Mouse (Mus musculus): ENCODE results near the gene Ldb3.
A peak's percentile ranks its signal among the peaks of the same experiment; 100 is the strongest.

Gene Ldb3

DNA sequence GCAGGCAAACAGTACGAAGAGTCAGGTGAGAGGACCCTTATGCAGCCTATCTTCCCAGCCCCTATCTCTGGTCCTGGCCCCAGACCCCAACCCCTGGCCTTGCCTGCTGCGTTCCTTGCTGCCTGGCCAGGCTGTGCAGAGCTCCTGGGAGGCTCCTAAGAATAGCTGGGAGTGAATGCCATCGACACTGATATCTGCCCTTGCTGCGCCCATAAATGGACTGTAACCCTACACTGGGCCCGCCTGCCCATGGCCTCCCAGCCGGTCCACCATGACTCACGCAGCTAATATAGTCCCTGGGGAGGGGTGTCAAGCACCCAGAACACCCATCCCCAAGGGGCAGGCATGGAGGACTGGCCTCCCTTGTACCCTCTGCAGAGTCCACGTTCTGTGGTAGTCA is at the start of gene Ldb3:
Gene Ldb3 (minus strand): TSS at position 185 of the 400 bp plus-strand sequence.
- DNase-seq, result no peak

GRCm38 (mm10) chr14:34635721-34636120 is 47.2 kb upstream of the Ldb3 start:
- DNase-seq, result no peak

GRCm38 (mm10) chr14:34635192-34635591 is 46.7 kb upstream of the Ldb3 start:
- DNase-seq, result no peak

- DNase-seq, result no peak
Measured at GRCm38 (mm10) chr14:34632722-34633448, 44.4 kb upstream of the Ldb3 start.

GRCm38 (mm10) chr14:34626824-34627223 is 38.3 kb upstream of the Ldb3 start:
- no peak for DNase-seq

GRCm38 (mm10) chr14:34623531-34624210 is 35.2 kb upstream of the Ldb3 start:
- peak; percentile 21 for DNase-seq

DNA sequence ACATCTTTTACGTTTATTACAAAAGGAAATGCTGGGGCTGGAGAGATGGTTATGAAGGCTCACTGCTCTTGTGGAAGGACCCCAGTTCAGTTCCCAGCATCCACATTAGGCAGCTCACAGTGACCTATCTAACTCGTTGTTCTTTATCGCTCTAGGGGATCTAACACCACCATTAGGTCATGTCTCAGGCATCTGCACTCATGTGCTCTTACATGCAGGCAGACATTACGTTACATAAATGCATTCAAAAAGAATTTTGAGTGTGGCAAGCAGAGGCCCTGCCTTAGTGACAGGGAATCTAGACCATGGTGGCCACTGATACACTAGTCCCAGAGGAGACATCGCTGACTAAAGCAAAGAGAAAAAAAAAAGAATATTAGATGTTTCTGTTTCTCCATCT is 34.6 kb upstream of the Ldb3 start:
- DNase-seq, result no peak

DNA sequence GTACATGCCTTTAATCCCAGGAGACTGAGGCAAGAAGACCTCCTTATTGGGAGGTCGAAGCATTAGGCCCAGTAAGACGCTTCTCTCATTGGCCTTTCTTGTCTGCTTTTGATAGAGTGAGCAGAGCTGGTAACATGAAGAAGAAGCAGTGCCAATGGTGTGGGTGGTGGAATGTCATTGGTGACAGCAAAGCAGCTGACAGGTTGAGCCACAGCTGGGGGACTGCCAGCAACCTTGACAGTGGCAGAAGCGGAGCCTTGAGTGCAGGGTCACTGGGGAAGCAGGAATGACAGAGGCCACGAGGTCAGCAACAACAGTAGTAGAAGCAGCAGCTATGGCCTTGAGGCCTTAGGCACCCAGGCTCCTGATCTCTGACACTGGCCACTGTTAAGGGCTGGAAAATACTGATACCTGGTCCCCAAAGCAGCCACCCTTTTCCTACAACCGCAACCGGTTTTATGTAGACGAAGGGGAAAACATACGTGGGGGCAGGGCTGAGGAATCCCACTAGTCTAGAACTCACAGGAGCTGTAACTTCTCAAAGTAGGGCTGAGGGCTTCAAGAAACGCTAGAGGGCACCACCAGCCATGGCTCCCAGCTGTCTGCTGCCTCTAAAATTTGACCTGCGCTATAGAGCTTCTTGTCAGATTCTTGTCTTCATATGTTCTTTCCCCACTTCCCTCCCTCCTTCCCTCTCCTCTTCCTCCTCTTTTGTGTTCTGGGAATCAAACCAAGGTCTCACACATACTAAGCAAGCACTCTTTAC is 32.3 kb upstream of the Ldb3 start:
- DNase-seq, result peak; percentile 69

DNA sequence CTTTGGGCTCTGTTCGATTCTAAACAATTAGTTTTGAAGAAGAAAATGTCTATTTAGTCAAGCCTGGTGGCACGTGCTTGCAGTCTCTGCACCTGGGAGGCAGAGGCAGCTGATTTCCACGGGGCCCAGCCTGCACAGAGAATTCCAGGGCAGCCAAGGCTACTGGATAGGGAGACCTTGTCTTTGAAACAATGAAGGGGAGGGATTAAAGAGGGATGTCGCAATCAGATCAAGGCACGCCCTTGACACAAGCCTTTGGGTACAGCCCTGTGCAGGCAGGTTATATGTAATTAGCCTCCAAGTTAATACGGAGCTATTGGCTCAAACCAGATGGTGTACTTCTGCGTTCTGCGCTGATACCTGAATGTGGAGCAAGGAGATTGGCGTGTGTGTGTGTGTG is 30.3 kb upstream of the Ldb3 start:
- no peak for DNase-seq

GRCm38 (mm10) chr14:34616821-34617220 is 28.3 kb upstream of the Ldb3 start:
- peak; percentile 90 for DNase-seq

GRCm38 (mm10) chr14:34615625-34616024 is 27.1 kb upstream of the Ldb3 start:
- DNase-seq, result no peak

GRCm38 (mm10) chr14:34615082-34615481 is 26.6 kb upstream of the Ldb3 start:
- peak; percentile 28 for DNase-seq

DNA sequence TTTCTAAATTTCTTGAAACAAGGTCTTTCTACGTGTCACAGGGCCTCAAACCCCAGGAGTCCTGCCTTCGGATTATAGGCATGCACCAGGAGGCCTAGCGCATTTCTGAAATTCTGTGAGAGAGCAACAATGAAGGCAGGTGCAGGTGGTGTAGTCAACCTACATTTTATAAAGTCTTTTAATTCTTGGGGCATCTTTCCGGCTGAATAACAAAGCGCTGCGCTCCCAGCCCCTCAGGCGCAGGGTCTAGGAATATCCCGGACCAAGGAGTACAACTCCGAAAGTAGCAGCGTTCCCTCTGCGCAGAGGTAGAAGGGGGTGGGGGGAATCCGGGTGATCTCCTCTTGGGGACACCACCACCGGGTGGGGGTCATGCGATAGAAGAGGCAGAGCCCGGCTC is 26.1 kb upstream of the Ldb3 start:
- DNase-seq, result no peak

DNA sequence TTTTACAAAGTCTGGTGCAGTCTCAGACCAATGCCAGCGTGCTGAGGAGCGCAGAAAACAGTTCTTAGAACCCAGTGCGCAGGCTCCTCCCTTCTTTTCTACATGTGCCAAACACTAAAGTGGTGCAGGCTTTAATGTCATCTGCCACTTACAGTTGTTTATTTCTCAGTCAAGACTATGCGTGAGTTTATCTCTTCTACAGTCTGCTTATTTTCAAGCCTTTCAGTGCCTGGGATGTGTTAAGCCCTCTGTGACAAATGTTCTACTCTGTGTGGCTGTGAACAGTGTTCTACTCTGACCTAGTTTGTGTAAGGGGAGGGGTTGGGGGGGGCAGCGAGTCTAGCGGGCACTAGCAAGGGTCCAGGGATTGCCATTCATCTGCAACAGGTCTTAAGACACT is 25.0 kb upstream of the Ldb3 start:
- no peak for DNase-seq

GRCm38 (mm10) chr14:34612222-34612621 is 23.7 kb upstream of the Ldb3 start:
- peak; percentile 46 for DNase-seq

- DNase-seq, result no peak
Measured at GRCm38 (mm10) chr14:34611591-34611990, 23.1 kb upstream of the Ldb3 start.

DNA sequence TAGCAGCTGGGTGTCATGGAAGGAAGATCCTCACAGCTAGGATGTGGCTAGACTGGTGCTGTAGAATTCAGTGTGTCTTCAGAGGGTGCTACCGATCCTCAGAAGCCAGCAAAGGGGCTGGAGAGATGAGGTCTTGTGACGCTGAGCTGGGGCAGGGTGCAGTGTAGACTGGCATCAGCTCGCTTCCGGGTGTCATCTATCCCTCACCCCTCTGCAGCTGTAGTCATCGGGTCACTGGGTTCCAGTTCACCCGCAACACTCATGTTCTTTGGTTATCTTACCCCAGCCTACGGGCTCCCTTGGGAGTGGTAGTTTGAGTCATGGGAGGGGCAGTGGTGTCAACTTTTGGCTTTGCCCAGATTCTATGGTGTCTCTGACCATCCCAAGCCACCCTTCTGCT is 13.4 kb upstream of the Ldb3 start:
- DNase-seq, result no peak

DNA sequence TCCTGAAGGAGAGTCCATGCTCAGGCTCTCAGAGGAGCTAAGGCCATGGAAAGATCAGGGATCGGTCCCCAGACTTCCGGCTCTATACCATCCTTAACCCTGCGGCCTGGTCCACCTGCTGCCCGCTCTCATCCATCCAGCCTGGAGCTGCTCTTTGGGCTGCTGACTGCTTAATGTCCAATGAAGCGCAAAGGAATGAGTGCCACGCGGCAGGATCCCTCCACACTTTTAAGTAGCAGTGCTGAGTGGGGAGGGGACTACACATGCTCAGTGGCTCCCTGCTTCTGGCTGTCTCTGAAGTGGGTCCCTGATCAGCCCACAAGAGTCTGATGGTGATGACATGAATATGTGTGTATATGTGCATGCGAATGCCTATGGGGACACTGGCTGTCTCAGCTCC is 11.5 kb upstream of the Ldb3 start, which contains the start of gene Opn4:
Gene Opn4 (minus strand): TSS at position 202 of the 400 bp plus-strand sequence.
- DNase-seq, result peak; percentile 22

- DNase-seq, result no peak
Measured at GRCm38 (mm10) chr14:34595596-34596255, 7.2 kb upstream of the Ldb3 start.

DNA sequence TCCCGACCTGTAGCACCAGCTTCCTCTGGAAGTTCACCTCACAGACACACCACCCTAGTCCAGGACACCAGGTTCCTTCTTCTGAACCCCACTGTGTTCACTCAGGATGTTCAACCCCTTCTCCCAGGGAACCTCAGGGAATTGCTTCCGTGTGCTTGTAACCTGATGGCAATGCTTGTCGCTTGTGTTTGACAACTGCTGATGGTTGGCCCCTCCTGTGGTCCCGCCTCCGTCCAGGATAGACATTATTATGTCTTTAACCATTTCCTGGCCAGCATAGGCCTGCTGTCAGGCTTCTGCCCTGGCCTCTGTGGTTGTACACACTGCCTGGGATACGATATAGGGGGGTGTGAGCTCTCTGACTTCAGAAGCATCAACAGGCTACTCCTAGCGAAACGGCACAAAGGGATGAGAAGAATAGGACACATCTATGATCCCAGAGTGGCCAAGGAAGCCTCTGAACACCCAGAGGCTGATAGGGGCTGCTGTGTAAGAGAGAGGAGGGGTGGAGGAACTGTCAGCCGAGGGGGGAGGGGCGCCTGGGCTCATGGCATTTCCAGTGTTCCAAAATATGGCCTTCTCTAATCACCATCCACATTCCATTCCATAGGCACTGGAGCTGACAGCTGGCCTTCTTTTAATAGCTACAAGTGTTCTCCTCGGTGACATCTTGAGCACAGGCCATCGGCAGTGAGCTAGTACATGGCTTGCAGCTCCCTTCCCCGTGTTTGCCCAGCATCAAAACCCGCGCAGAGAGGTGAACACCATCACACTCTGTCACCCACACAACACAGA is 3.5 kb upstream of the Ldb3 start:
- no peak for DNase-seq

DNA sequence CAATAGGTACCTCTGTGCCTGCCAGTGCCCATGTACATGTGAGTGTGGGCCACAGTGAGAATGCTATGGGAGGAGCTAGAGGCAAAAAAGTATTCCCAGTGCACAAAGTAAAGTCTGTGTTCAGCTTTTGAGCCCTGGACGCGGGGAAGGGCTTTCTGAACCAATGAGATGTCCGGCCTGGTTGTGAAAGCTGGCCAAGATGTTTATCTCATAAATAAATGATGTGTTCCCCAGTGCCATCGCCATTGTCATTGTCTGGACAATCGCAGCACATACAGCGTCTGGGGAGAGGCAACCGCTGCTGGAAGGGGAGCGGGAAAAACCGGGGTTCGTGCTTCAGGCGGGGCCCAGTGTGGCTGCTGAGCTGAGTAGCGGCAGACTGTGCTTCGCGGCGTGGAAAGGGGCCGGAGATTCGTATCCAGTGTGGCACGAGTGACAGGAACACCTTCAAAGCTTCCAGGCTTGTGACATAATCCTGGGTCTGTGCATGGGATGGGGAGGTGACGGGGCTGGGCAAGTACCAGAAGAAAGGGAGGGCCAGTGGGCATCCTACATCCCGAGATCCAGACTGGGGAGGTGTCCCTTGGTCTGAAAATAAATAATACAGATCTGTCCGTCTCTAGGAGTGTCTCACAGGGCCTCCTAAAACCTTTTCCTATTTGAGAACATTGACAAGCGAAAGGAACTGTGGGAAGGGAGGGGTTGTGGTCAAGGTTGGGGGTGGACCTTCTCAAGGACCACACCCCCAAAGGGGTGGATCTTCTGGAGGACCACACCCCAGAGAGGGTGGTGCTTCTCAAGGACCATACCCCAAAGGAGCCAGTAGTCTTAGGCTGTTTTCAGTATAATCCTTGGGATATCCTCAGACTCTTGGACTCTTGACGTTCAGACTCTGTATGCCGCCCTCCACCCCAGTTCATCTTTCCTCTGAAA is 2.5 kb upstream of the Ldb3 start:
- no peak for DNase-seq

Measured in kidney, postnatal 10 days (tissue).